Mouse (Mus musculus) E14TG2a.4 (cell line): ENCODE measurements around the gene Pnrc2.

Experiments
- CTCF ChIP-seq: conservative IDR thresholded peaks from 2 replicates; pipeline ENCODE4 v1.5.1; 2014; ENCODE audit warnings: low read length
- NANOG ChIP-seq: IDR thresholded peaks from 2 replicates; pipeline ENCODE4 v1.6.1; 2014; ENCODE audit warnings: borderline replicate concordance, low read length, mixed read lengths
- POU5F1 ChIP-seq: IDR thresholded peaks from 2 replicates; pipeline ENCODE4 v1.6.1; 2014; ENCODE audit warnings: low read length, borderline replicate concordance

- TF ChIP-seq CTCF: no peak
- no peak for TF ChIP-seq NANOG
- TF ChIP-seq POU5F1: no peak
These were observed 34.7 kb downstream of the Pnrc2 start for GRCm38 (mm10) chr4:135838925-135839292.
